Mouse (Mus musculus): ENCODE measurements around the gene Rhoh.

The Rhoh gene

GRCm38 (mm10) chr5:65860281-65861000 lies 572 bp upstream of the Rhoh start:
- no peak for DNase-seq (ENCODE audit: low read depth, low spot score)

DNA sequence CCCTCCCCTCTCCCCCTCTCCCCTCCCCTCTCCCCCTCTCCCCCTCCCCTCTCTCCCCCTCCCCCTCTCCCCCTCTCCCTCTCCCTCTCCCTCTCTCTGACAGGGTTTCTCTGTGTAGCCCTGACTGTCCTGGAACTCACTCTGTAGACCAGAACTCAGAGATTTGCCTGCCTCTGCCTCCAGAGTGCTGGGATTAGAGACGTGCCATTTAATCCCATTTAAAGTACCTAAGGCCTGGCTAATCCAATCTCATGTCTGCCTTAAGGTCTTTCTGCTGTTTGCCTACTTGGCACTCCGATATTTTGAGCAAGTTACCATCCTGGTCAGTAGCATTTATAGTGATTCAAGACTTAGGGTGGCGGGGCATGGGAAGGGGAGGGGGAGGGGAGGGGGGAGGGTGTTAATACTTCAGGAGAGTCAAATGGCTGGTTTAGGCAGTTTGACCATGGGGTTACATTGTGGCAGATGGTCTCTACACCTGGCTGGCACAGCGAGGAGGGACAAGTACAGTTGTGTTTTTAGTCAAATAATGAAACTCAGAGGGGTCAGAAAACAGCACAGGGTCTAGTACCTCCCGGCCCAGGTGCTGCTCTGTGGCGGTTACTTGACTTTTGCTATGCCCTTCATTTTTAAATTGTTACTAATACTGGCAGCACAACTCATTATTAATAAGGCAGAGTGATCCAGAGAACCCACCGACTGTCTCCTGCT lies 1.4 kb downstream of the Rhoh start:
- DNase-seq (ENCODE audit: low read depth, low spot score) = no peak

DNA sequence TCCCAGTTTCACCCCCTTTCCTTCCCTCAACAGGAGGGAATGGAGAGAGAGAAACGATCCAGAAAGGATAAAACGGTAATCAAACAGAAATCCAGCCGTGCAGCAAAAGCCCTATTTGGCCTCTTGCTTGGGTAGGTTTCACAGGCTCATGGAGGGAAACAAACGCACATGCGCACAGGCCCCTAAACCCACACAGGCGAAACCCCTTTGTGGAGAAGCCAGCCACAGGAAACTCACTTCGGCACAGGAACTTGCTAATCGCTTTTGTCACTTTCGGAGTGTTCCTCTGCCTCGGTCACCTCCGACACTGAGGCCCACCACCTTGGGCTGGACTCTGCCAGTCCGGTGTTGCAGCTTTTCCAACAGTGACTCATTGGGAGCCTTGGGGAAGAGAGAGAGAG lies 2.3 kb downstream of the Rhoh start:
- DNase-seq (ENCODE audit: low read depth, low spot score) = no peak

DNA sequence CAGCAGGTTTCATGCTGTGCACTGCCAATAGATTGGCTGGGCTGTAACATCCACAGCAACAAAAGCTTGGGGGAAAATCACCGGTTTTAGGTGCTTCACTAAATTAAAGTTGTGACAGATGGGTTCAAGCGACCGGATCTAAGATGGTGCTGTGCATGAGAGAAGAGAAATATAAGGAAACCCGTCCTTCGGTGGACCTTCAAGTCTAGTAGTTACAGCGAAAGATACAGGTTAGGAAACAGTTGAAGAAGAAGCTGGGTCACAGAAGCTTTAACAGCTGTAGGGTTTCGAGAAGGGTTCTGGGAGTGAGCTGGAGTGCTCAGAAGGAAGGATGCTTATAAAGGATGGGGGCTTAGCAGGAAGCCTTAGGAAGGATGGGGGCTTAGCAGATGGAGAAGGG lies 3.5 kb downstream of the Rhoh start:
- no peak for DNase-seq (ENCODE audit: low read depth, low spot score)

DNA sequence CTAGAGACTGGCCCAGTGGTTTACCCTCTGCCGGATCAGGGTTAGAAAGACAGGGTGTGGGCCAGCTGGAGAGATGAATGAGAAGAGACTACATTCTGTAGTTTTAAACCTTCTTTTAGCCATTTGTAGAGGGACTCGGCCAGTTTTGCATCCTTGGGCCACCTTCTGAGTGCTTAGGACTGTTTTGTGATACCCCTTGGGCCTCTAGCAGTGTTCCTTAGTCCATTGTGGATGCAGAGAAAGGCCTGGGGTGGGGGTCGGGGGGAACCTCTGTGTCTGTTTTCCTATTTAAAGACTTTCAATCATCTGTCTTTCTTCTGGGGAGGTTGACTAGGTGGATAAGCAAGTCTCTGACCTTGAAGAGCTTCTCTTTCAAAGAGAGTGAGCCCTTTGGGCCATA lies 3.9 kb downstream of the Rhoh start:
- no peak for DNase-seq (ENCODE audit: low read depth, low spot score)

DNA sequence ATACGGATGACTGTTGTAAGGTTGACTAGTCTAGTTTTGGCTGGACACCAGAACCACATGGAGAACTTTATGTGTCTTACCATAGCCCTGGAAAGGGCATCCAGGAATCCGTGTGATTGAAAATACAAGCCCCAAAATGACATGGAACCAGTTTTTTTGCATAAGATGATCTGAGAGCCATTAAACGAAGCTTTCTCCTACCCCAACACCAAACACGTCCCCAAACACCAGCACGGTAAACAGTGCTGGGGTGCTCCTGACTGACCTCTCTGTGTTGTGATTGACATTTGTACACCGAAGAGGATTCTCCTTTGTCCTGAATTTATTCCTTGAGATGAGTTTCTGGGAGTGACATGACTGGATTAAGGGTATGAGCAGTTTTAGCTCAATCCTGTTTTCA lies 5.6 kb downstream of the Rhoh start:
- DNase-seq (ENCODE audit: low read depth, low spot score) = no peak

DNA sequence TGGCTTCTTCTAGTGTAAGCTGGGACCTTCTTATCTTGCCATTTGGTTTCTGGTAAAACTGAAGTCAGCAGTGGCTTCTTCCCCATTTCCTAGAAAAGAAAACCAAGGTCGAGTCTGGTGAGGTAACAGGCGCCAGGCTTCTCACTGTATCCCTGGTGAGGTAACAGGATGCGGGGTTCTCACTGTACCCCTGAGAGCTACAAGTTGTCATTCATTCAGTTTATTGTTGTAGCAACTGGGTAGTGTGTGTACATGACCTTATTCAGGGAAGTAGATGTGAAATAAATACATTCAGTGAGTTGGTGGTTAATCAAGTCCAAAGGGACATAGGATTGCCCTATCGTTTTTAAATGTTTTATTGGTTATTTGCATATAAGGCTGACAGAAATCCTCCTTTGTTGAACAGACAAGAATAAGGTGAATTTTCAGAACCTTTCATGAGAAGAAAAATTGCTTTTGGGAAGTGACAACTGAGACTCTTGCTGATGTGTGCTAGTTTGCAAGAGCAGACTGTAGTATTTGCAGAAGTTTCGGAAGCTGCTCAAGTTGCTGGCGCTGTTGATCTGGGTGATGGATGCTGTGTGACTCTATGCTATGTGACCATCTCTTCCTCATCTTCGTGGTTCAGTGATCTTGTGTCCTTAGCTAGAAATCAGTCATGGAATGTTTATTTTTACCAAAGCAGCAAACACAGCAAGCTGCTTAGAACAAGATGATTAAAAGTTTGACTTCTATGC lies 6.5 kb downstream of the Rhoh start:
- no peak for DNase-seq (ENCODE audit: low read depth, low spot score)

DNA sequence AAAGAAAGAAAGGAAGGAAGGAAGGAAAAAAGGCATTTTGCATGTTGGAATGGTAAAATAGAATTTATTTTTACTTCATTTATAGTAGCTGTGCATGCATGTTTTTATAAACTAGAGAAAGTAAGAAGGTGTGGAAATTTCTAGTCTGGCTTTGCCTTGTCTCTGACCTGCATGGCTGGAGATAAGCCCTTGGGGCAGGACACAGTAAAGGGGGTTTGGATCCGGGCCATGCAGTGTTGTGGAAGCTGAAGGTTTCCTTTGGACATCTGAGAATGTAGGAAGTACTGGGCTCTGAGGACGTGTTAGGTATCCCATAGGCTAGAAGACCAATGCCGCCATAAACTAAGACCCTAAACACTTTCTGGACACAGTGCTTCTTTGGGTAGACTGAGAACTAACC lies 7.4 kb downstream of the Rhoh start:
- DNase-seq (ENCODE audit: low read depth, low spot score) = no peak

- no peak for DNase-seq (ENCODE audit: low read depth, low spot score)
Measured at GRCm38 (mm10) chr5:65869660-65870059, 8.6 kb downstream of the Rhoh start.

GRCm38 (mm10) chr5:65871276-65871875 lies 10.4 kb downstream of the Rhoh start:
- peak; percentile 87 for DNase-seq (ENCODE audit: low read depth, low spot score)

- no peak for DNase-seq (ENCODE audit: low read depth, low spot score)
Measured at GRCm38 (mm10) chr5:65873212-65873611, 12.2 kb downstream of the Rhoh start.

DNA sequence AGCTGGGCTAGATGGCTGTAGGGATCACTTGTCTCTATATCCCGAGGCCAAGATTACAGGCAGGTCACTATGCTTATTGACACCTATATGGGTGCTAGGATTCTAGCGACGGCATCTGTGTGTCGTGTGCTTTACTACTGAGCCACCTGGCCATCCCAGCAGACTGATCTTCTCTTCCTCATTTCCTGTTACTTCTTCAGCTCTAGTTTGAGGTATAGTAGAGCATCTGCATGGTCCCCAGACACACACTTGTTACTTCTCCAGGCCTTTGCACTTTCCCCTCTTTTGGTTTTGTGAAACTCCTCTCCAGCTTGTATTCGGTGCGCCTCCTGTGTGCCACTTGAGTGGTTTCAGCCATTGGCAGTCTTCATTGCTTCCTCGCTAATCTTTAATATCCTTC lies 14.3 kb downstream of the Rhoh start:
- DNase-seq (ENCODE audit: low read depth, low spot score) = no peak

DNA sequence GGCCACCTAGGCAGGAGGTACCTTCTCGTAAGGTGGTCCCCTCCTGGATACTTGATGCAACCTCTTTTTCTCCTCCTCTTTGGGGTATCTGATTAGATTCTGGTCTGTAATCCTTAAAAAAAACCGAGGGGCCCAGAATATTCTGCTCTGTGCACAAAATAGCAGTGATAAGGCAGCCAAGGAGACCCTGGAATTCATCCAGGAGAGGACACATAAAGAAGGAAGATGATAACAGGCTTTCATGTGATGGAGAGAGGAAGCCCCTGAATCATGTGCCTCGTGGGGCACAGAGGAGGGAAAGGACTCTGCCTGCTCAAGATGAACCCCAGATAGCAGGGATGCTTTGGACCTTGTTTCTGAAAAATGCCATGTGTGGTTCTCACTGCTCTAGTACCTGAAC lies 17.4 kb downstream of the Rhoh start:
- no peak for DNase-seq (ENCODE audit: low read depth, low spot score)

DNA sequence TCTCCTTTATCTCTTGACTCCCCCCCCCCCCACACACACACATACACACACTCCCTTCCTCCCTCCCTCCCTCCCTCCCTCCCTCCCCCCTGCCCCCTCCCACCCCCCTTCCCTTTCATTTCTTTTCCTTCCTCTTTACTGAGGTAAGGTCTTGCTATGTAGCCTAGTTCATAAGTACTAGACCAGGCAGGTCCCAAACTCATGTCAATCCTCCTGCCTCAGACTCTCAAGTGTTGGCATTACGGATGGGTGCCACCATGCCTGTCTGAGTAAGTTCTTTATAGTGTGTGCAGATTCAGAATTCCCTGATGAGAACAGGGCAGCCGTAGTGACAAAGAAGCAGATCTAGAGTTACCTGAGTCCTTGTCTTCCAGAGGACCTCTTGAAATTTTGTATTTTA lies 20.2 kb downstream of the Rhoh start:
- DNase-seq (ENCODE audit: low read depth, low spot score) = no peak

DNA sequence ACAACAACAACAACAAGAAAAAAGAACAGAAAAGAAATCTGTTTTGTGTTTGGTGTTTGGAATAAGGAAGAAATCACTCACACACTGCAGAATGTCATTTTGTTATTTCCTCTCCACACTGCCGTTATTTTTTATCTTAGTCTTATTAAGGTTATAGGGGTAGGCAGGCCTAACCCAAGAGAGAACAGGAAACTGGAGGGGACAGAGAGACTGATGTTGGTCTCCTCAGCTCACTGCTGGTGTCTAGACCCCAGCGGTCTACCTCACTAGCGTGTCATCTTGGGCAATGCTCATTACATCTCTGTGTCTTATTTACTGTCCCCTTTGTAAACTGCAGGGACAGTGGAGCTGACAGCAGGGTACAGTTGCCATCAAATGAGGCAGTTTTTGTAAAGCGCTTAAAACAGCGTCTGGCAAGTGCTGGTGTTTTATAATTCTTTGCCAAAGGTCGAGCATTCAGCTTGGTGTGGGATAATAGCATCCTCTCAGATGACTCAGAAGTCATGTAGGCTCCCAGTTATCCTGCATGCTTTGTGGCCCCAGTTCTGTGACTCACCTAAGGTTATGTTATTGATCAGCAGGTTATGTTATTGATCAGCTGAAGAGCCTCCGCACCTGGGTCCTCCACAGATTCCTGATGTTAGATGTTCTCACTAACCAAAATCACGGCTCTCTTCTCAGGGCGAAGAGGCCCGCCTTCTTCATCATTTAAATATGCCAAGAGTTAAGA lies 21.6 kb downstream of the Rhoh start:
- no peak for DNase-seq (ENCODE audit: low read depth, low spot score)

DNA sequence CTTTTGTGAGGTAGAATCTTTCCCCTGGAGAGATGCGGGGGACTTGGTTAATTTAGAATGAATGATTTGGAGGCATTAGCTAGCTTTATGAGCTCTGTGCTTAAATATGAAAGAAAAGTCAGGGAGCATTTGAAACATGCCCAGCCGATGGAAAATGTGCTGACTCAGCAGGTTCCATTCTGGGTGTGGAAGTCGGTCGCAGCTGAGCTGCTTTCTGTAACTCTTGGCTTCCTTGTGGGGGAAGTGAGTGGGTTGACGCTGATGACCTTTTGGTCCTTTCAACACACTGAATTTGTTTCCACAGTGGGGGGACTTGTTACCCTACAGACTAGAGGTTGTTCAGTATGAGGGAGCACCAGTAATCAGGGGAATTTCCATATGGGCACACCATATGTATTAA lies 22.3 kb downstream of the Rhoh start:
- DNase-seq (ENCODE audit: low read depth, low spot score) = no peak

- DNase-seq (ENCODE audit: low read depth, low spot score) = no peak
Measured at GRCm38 (mm10) chr5:65885699-65886443, 24.9 kb downstream of the Rhoh start.

- DNase-seq (ENCODE audit: low read depth, low spot score) = no peak
Measured at GRCm38 (mm10) chr5:65888102-65888501, 27.1 kb downstream of the Rhoh start.

DNA sequence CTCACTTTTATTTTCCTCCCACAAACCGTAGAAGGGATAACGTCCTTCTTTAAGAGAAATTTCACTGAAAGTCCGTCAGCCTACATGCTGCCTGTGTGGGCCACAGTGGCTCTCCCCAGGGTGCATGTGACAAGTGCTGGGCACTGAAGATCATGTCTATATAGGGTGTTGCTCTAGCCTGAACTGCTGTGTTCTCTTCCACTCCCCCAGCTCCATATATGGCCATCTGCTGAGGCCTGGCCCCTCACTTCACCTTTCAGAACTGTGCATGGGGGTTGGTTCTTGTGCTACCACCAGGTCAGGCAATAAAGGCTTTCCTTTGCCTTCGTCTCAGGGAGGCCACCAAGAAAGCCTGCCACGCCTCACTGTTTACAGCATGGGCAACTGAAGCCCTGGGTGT lies 28.0 kb downstream of the Rhoh start:
- no peak for DNase-seq (ENCODE audit: low read depth, low spot score)

DNA sequence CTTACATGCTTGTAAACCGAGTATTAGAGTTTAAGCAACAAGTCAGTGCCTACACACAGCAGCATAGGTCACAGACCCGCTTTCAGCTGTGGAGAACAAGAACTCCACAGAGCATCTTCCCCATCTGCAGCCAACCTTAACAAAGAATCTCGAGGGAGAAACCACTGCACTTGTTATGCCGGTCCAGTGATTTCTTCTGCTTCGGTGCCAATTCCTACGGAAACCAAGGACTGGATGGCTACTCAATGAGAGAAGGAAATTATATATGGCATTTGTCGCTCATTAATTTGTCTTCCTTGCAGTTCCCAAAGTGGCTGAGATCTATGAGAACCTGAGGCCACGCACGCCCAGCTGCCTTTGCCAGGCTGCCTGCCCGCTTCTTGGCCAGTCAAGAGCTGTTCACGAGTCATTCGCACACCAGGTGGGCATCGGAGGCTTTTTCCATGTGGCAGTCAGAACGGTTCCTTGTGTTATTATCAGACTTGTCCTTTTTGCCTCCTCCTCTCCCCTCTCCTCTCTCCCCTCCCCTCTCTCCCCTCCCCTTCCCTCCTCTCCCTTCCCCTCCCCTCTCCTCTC lies 30.3 kb downstream of the Rhoh start:
- no peak for DNase-seq (ENCODE audit: low read depth, low spot score)
